Mouse (Mus musculus): ENCODE measurements around the gene Adh4.

- TF ChIP-seq CTCF (IDR thresholded peaks at IDR 0.05; ENCODE audit: borderline replicate concordance, control insufficient read depth, extremely low read depth, insufficient read depth, low read length, poor library complexity) (no peak), POLR2A (IDR thresholded peaks at IDR 0.05; ENCODE audit: control insufficient read depth, extremely low read depth, insufficient read depth, low read length, poor library complexity) (no peak)
These were observed 26.9 kb downstream of the Adh4 start for GRCm38 (mm10) chr3:138442203-138442602.

All from thymus, adult 2 months (tissue).